Mouse (Mus musculus) hindbrain, embryonic 13.5 days (tissue): ENCODE data around the gene Sptbn2. TPM values are rescaled to one million over a fixed set of nuclear protein-coding genes. Genes with fewer than 3 reads are reported as not detected.

ENCODE experiments used
- ATAC-seq: fragments of 200-750 bp; cut with Nextera tagmentation; 2 replicates; pipeline ENCODE4 v1.8.0; 2017; ENCODE audit warnings: moderate TSS enrichment; ENCODE audit not compliant: low FRiP score
- H3K27ac ChIP-seq: fragments of 300-500 bp; sonication (generic); 2 replicates; pipeline ENCODE4 v1.5.1; 2015; ENCODE audit warnings: inconsistent platforms, mild to moderate bottlenecking, moderate library complexity
- H3K27me3 ChIP-seq: fragments of 300-500 bp; sonication (generic); 2 replicates; pipeline ENCODE4 v1.6.1; 2015; ENCODE audit warnings: mild to moderate bottlenecking, inconsistent platforms
- H3K36me3 ChIP-seq: fragments of 300-500 bp; sonication (generic); 2 replicates; pipeline ENCODE4 v1.6.1; 2015; ENCODE audit warnings: mild to moderate bottlenecking, inconsistent platforms
- H3K4me1 ChIP-seq: fragments of 300-500 bp; sonication (generic); replicated peaks from 2 replicates; pipeline ENCODE4 v1.6.1; 2015; ENCODE audit warnings: inconsistent platforms
- H3K4me2 ChIP-seq: fragments of 300-500 bp; sonication (generic); 2 replicates; pipeline ENCODE4 v1.6.1; 2015; ENCODE audit warnings: inconsistent platforms, mild to moderate bottlenecking, moderate library complexity
- H3K4me3 ChIP-seq: fragments of 300-500 bp; sonication (generic); 2 replicates; pipeline ENCODE4 v1.5.1; 2015; ENCODE audit warnings: mild to moderate bottlenecking, inconsistent platforms
- H3K9ac ChIP-seq: fragments of 300-500 bp; sonication (generic); 2 replicates; pipeline ENCODE4 v1.6.1; 2015; ENCODE audit warnings: mild to moderate bottlenecking, inconsistent platforms
- H3K9me3 ChIP-seq: fragments of 300-500 bp; sonication (generic); 2 replicates; pipeline ENCODE4 v1.6.1; 2016; ENCODE audit warnings: inconsistent platforms
- WGBS: fragments of 180-500 bp; shearing (Covaris S2); methylation state at CpG from one replicate; pipeline ENCODE4 v1.1.7; 2015; 5-methylcytosine and 5-hydroxymethylcytosine counted together
- polyA plus RNA-seq: library from polyadenylated mRNA; unstranded; fragments of >200 nt; fragmentation: Nextera tagmentation; extraction: Ambion mirVana; gene quantifications from 2 replicates; pipeline ENCODE4 v1.2.1, GENCODE M21; 2015

The Sptbn2 gene
- 30.0 and 33.3 TPM in 2 replicates for polyA plus RNA-seq

GRCm38 (mm10) chr19:4711098-4711600, at the start of gene Sptbn2:
Sptbn2 (plus strand) TSS chr19:4711167.
- H3K27ac ChIP-seq, result peak within 1 kb of the TSS; percentile 98
- H3K4me1 ChIP-seq, result peaks cover 33% of the 10 kb centered on the region
- peak within 1 kb of the TSS; percentile 63 for H3K4me2 ChIP-seq
- H3K27me3 ChIP-seq, result no peaks in the 10 kb centered on the region
- 3% methylated on average over 13 of the region's 13 CpGs for WGBS
- H3K9me3 ChIP-seq, result no peaks in the 10 kb centered on the region
- H3K36me3 ChIP-seq, result no peaks in the 10 kb centered on the region
- H3K4me3 ChIP-seq, result peak within 1 kb of the TSS; percentile 82
- peak; percentile 36 for ATAC-seq
- H3K9ac ChIP-seq, result peak within 1 kb of the TSS; percentile 96

- Histone ChIP-seq H3K27ac (no peak overlapping the region), H3K4me2 (no peak overlapping the region), H3K36me3 (no peaks in the 10 kb centered on the region), H3K27me3 (no peaks in the 10 kb centered on the region), H3K9me3 (no peaks in the 10 kb centered on the region), H3K9ac (no peak overlapping the region), H3K4me3 (no peak overlapping the region), H3K4me1 (no peaks in the 10 kb centered on the region)
- ATAC-seq, result no peak
Measured at GRCm38 (mm10) chr19:4666815-4667214, 44.2 kb upstream of the Sptbn2 start.

- 93% methylated on average over 4 of the region's 4 CpGs for WGBS
- Histone ChIP-seq H3K4me2 (no peak overlapping the region), H3K27ac (no peak overlapping the region), H3K4me3 (no peak overlapping the region), H3K9ac (no peak overlapping the region), H3K4me1 (no peaks in the 10 kb centered on the region), H3K27me3 (no peaks in the 10 kb centered on the region), H3K36me3 (no peaks in the 10 kb centered on the region), H3K9me3 (no peaks in the 10 kb centered on the region)
- no peak for ATAC-seq
Measured at GRCm38 (mm10) chr19:4670776-4671175, 40.2 kb upstream of the Sptbn2 start.

GRCm38 (mm10) chr19:4672401-4672800, 38.6 kb upstream of the Sptbn2 start:
- Histone ChIP-seq H3K4me2 (no peak overlapping the region), H3K27me3 (no peaks in the 10 kb centered on the region), H3K4me3 (no peak overlapping the region), H3K9me3 (no peaks in the 10 kb centered on the region), H3K4me1 (no peaks in the 10 kb centered on the region), H3K27ac (no peak overlapping the region), H3K36me3 (no peaks in the 10 kb centered on the region), H3K9ac (no peak overlapping the region)
- WGBS, result 51% methylated on average over 6 of the region's 6 CpGs
- no peak for ATAC-seq

- no peak overlapping the region for H3K4me2 ChIP-seq
- H3K4me3 ChIP-seq, result no peak overlapping the region
- 74% methylated on average over 3 of the region's 3 CpGs for WGBS
- no peaks in the 10 kb centered on the region for H3K36me3 ChIP-seq
- peaks cover 15% of the 10 kb centered on the region for H3K4me1 ChIP-seq
- ATAC-seq, result no peak
- H3K27ac ChIP-seq, result no peak overlapping the region
- no peak overlapping the region for H3K9ac ChIP-seq
- H3K9me3 ChIP-seq, result no peaks in the 10 kb centered on the region
- peaks cover 24% of the 10 kb centered on the region for H3K27me3 ChIP-seq
Measured at GRCm38 (mm10) chr19:4694346-4694745, 16.6 kb upstream of the Sptbn2 start.

- H3K4me3 ChIP-seq, result no peak overlapping the region
- H3K4me2 ChIP-seq, result no peak overlapping the region
- no peaks in the 10 kb centered on the region for H3K36me3 ChIP-seq
- H3K9me3 ChIP-seq, result no peaks in the 10 kb centered on the region
- H3K4me1 ChIP-seq, result peaks cover 15% of the 10 kb centered on the region
- H3K27me3 ChIP-seq, result peaks cover 38% of the 10 kb centered on the region
- ATAC-seq, result no peak
- H3K9ac ChIP-seq, result no peak overlapping the region
- WGBS, result 85% methylated on average over 3 of the region's 3 CpGs
- H3K27ac ChIP-seq, result no peak overlapping the region; the same call in 1 of the 2 replicates
Measured at GRCm38 (mm10) chr19:4697121-4697520, 13.8 kb upstream of the Sptbn2 start.

- H3K27me3 ChIP-seq, result peaks cover 38% of the 10 kb centered on the region
- no peaks in the 10 kb centered on the region for H3K9me3 ChIP-seq
- peaks cover 15% of the 10 kb centered on the region for H3K4me1 ChIP-seq
- peak overlapping the region; percentile 74 for H3K9ac ChIP-seq
- no peaks in the 10 kb centered on the region for H3K36me3 ChIP-seq
- WGBS, result 74% methylated on average over 9 of the region's 9 CpGs
- peak overlapping the region; percentile 79 for H3K27ac ChIP-seq
- H3K4me2 ChIP-seq, result peak overlapping the region; percentile 56
- peak overlapping the region; percentile 49 for H3K4me3 ChIP-seq
- peak; percentile 57 for ATAC-seq
Measured at GRCm38 (mm10) chr19:4697721-4698120, 13.2 kb upstream of the Sptbn2 start.

GRCm38 (mm10) chr19:4698205-4698677, 12.7 kb upstream of the Sptbn2 start, which contains the start of gene Gm960:
Gm960 (minus strand) TSS chr19:4698668.
- peak within 1 kb of the TSS; percentile 74 for H3K9ac ChIP-seq
- H3K4me2 ChIP-seq, result peak within 1 kb of the TSS; percentile 56
- H3K4me3 ChIP-seq, result peak within 1 kb of the TSS; percentile 49
- no peaks in the 10 kb centered on the region for H3K9me3 ChIP-seq
- H3K27me3 ChIP-seq, result peaks cover 36% of the 10 kb centered on the region
- H3K4me1 ChIP-seq, result peaks cover 15% of the 10 kb centered on the region
- H3K36me3 ChIP-seq, result no peaks in the 10 kb centered on the region
- peak; percentile 92 for ATAC-seq
- WGBS, result under 1% methylated on average over 34 of the region's 40 CpGs
- peak within 1 kb of the TSS; percentile 79 for H3K27ac ChIP-seq

- Histone ChIP-seq H3K4me2 (peak overlapping the region; percentile 56), H3K27me3 (peaks cover 35% of the 10 kb centered on the region), H3K9me3 (no peaks in the 10 kb centered on the region), H3K4me3 (peak overlapping the region; percentile 49), H3K36me3 (no peaks in the 10 kb centered on the region), H3K9ac (peak overlapping the region; percentile 74), H3K27ac (peak overlapping the region; percentile 79), H3K4me1 (peaks cover 15% of the 10 kb centered on the region)
- ATAC-seq, result no peak
- WGBS, result 39% methylated on average over 8 of the region's 8 CpGs
Measured at GRCm38 (mm10) chr19:4698856-4699255, 12.1 kb upstream of the Sptbn2 start.

GRCm38 (mm10) chr19:4699821-4700220, 11.1 kb upstream of the Sptbn2 start:
- Histone ChIP-seq H3K36me3 (no peaks in the 10 kb centered on the region), H3K9me3 (no peaks in the 10 kb centered on the region), H3K27ac (no peak overlapping the region), H3K9ac (no peak overlapping the region), H3K27me3 (peaks cover 32% of the 10 kb centered on the region), H3K4me3 (no peak overlapping the region), H3K4me2 (no peak overlapping the region), H3K4me1 (peaks cover 15% of the 10 kb centered on the region)
- 57% methylated on average over 5 of the region's 5 CpGs for WGBS
- ATAC-seq, result no peak

GRCm38 (mm10) chr19:4700656-4701055, 10.3 kb upstream of the Sptbn2 start:
- Histone ChIP-seq H3K4me2 (no peak overlapping the region), H3K27me3 (peaks cover 32% of the 10 kb centered on the region), H3K4me1 (peaks cover 15% of the 10 kb centered on the region), H3K27ac (no peak overlapping the region), H3K36me3 (no peaks in the 10 kb centered on the region), H3K9ac (no peak overlapping the region), H3K9me3 (no peaks in the 10 kb centered on the region), H3K4me3 (no peak overlapping the region)
- no peak for ATAC-seq
- WGBS, result 66% methylated on average over 8 of the region's 8 CpGs

GRCm38 (mm10) chr19:4701221-4701620, 9.7 kb upstream of the Sptbn2 start:
- Histone ChIP-seq H3K9me3 (no peaks in the 10 kb centered on the region), H3K9ac (no peak overlapping the region), H3K27ac (no peak overlapping the region), H3K27me3 (peaks cover 32% of the 10 kb centered on the region), H3K4me1 (peaks cover 15% of the 10 kb centered on the region), H3K36me3 (no peaks in the 10 kb centered on the region), H3K4me3 (no peak overlapping the region), H3K4me2 (no peak overlapping the region)
- no peak for ATAC-seq
- WGBS, result 74% methylated on average over 7 of the region's 7 CpGs

GRCm38 (mm10) chr19:4708765-4709164, 2.2 kb upstream of the Sptbn2 start:
- Histone ChIP-seq H3K27me3 (no peaks in the 10 kb centered on the region), H3K9me3 (no peaks in the 10 kb centered on the region), H3K4me2 (no peak overlapping the region), H3K36me3 (no peaks in the 10 kb centered on the region), H3K4me1 (peaks cover 15% of the 10 kb centered on the region), H3K27ac (no peak overlapping the region), H3K9ac (no peak overlapping the region), H3K4me3 (no peak overlapping the region)
- ATAC-seq, result no peak
- 85% methylated on average over 10 of the region's 10 CpGs for WGBS
